Mouse (Mus musculus): ENCODE measurements around the gene Ptgs1.

- no peak for TF ChIP-seq CTCF (IDR thresholded peaks at IDR 0.05; ENCODE audit: control insufficient read depth, insufficient read depth, low read length)
- TF ChIP-seq POLR2A (IDR thresholded peaks at IDR 0.05; ENCODE audit: borderline replicate concordance, control insufficient read depth, low read depth, low read length) = no peak
Measured at GRCm38 (mm10) chr2:36184192-36184591, 46.0 kb upstream of the Ptgs1 start.

Data from bone marrow, adult 2 months (tissue).